Mouse (Mus musculus): ENCODE data around the gene Lpar5. TPM values are rescaled to one million over a fixed set of nuclear protein-coding genes. Genes with fewer than 3 reads are reported as not detected.

Lpar5 gene
- 0.81 and 1.7 TPM in 2 replicates for polyA plus RNA-seq (2012)

- no peak for TF ChIP-seq GATA1 (IDR thresholded peaks at IDR 0.05; ENCODE audit: low read length)
These were observed at the start of gene Lpar5 for GRCm38 (mm10) chr6:125067571-125067995. Lpar5 (plus strand) TSS chr6:125067920.

GRCm38 (mm10) chr6:125031604-125032003 is 36.1 kb upstream of the Lpar5 start:
- TF ChIP-seq GATA1 (IDR thresholded peaks at IDR 0.05; ENCODE audit: low read length): no peak

GRCm38 (mm10) chr6:125038666-125039065 is 29.1 kb upstream of the Lpar5 start:
- no peak for TF ChIP-seq GATA1 (IDR thresholded peaks at IDR 0.05; ENCODE audit: low read length)

- TF ChIP-seq GATA1 (IDR thresholded peaks at IDR 0.05; ENCODE audit: low read length): no peak
These were observed 28.6 kb upstream of the Lpar5 start for GRCm38 (mm10) chr6:125039131-125039530.

- TF ChIP-seq GATA1 (IDR thresholded peaks at IDR 0.05; ENCODE audit: low read length): no peak
These were observed 28.1 kb upstream of the Lpar5 start, which contains the start of gene Ing4 for GRCm38 (mm10) chr6:125039533-125040153. Ing4 (plus strand) TSS chr6:125039760.

- no peak for TF ChIP-seq GATA1 (IDR thresholded peaks at IDR 0.05; ENCODE audit: low read length)
These were observed 27.5 kb upstream of the Lpar5 start for GRCm38 (mm10) chr6:125040221-125040620.

GRCm38 (mm10) chr6:125041047-125041446 is 26.7 kb upstream of the Lpar5 start:
- TF ChIP-seq GATA1 (IDR thresholded peaks at IDR 0.05; ENCODE audit: low read length): no peak

- no peak for TF ChIP-seq GATA1 (IDR thresholded peaks at IDR 0.05; ENCODE audit: low read length)
These were observed 25.6 kb upstream of the Lpar5 start for GRCm38 (mm10) chr6:125042081-125042480.

GRCm38 (mm10) chr6:125046691-125047090 is 21.0 kb upstream of the Lpar5 start:
- TF ChIP-seq GATA1 (IDR thresholded peaks at IDR 0.05; ENCODE audit: low read length): no peak

- TF ChIP-seq GATA1 (IDR thresholded peaks at IDR 0.05; ENCODE audit: low read length): no peak
These were observed 18.0 kb upstream of the Lpar5 start, which contains the start of gene Acrbp for GRCm38 (mm10) chr6:125049678-125050077. Acrbp (plus strand) TSS chr6:125049689.

- no peak for TF ChIP-seq GATA1 (IDR thresholded peaks at IDR 0.05; ENCODE audit: low read length)
These were observed 16.5 kb upstream of the Lpar5 start for GRCm38 (mm10) chr6:125051237-125051636.

GRCm38 (mm10) chr6:125061493-125061892 is 6.2 kb upstream of the Lpar5 start:
- TF ChIP-seq GATA1 (IDR thresholded peaks at IDR 0.05; ENCODE audit: low read length): no peak

GRCm38 (mm10) chr6:125062511-125062910 is 5.2 kb upstream of the Lpar5 start:
- TF ChIP-seq GATA1 (IDR thresholded peaks at IDR 0.05; ENCODE audit: low read length): no peak

- TF ChIP-seq GATA1 (IDR thresholded peaks at IDR 0.05; ENCODE audit: low read length): no peak
These were observed 3.8 kb upstream of the Lpar5 start for GRCm38 (mm10) chr6:125063906-125064305.

- TF ChIP-seq GATA1 (IDR thresholded peaks at IDR 0.05; ENCODE audit: low read length): peak; percentile 70
These were observed 3.6 kb downstream of the Lpar5 start for GRCm38 (mm10) chr6:125071170-125071895.

- no peak for TF ChIP-seq GATA1 (IDR thresholded peaks at IDR 0.05; ENCODE audit: low read length)
These were observed 4.2 kb downstream of the Lpar5 start for GRCm38 (mm10) chr6:125071896-125072279.

- TF ChIP-seq GATA1 (IDR thresholded peaks at IDR 0.05; ENCODE audit: low read length): no peak
These were observed 6.1 kb downstream of the Lpar5 start for GRCm38 (mm10) chr6:125073825-125074224.

Measured in G1E-ER4 (cell line).